9 mouse cellular contexts compared by ENCODE assay signal in the genomic region with DNA sequence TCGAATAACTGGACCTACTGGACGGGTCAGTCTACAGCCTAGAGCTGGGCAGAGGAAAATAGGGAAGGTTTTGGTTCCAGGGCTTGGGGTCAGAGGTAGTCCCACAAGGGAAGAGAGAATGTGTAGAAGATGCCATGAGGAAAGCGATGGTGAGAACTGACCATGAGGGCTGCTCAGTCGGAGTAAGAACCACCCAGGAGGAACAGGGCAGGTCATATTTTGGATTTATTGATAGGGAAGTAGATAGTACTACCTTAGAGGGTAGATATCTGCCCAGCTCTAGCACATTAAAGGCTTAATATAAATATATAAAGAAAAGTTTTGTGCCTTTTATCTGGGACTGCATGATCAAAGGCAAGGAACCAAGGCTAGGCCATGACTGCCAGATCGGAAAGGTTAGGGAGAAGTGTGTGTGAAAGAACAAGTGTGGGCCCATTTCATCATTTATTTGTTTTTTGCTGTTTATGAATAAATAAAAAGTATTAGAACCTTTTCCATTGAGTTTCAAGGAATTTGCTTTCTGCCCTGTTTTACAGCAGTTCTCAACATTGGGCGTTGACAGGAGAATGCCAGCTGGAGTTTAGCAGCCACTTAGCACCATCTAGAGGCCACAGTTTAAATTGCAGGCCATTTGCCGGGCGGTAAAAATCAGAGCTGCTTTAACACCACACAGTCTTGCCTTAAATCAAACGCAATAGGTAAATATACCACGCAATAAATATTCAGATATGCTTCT. TPM values are rescaled to one million over a fixed set of nuclear protein-coding genes. Genes with fewer than 3 reads are reported as not detected.
A peak's percentile ranks its signal among the peaks of the same experiment; 100 is the strongest.
DNase-seq lines count a peak whose midpoint lies in the region; ATAC-seq and TF ChIP-seq lines count a peak whose summit lies in the region.
"Had no signal": no experiment of that assay in that cellular context is flagged by ENCODE, and none has a peak within 500 bp of the region (broad histone marks: within the 10 kb centered on the region; RNA-seq: fewer than 3 reads in every experiment).

No protein-coding gene starts in this region.

- no peaks in the 10 kb centered on the region for H3K36me3 ChIP-seq in heart, adult 2 months (ENCODE audit: control insufficient read depth, insufficient read depth, low read length)
- no peaks in the 10 kb centered on the region for H3K36me3 ChIP-seq in heart, embryonic 10.5 days
- no peaks in the 10 kb centered on the region for H3K36me3 ChIP-seq in forebrain, embryonic 13.5 days (ENCODE audit: poor library complexity, severe bottlenecking)
- H3K36me3 ChIP-seq in midbrain, embryonic 13.5 days, result no peaks in the 10 kb centered on the region

- no peak overlapping the region for H3K9ac ChIP-seq in heart, adult 2 months (ENCODE audit: low read depth, low read length)
- no peak overlapping the region for H3K9ac ChIP-seq in forebrain, embryonic 13.5 days
- H3K9ac ChIP-seq in midbrain, embryonic 13.5 days (replicated peaks), result no peak overlapping the region

- no peak overlapping the region for H3K27ac ChIP-seq in heart, adult 2 months
- H3K27ac ChIP-seq in heart, embryonic 10.5 days, result no peak overlapping the region
- H3K27ac ChIP-seq in forebrain, embryonic 13.5 days, result no peak overlapping the region
- H3K27ac ChIP-seq in left cerebral cortex, adult 2 months, result no peak overlapping the region
- no peak overlapping the region for H3K27ac ChIP-seq in midbrain, embryonic 13.5 days
- H3K27ac ChIP-seq: macrophage had no signal

- H3K4me1 ChIP-seq in heart, adult 2 months (ENCODE audit: control insufficient read depth, insufficient read depth, low read length), result no peaks in the 10 kb centered on the region
- H3K4me1 ChIP-seq in heart, embryonic 10.5 days, result no peaks in the 10 kb centered on the region
- no peaks in the 10 kb centered on the region for H3K4me1 ChIP-seq in forebrain, embryonic 13.5 days
- H3K4me1 ChIP-seq in midbrain, embryonic 13.5 days (replicated peaks), result no peaks in the 10 kb centered on the region

- H3K4me3 ChIP-seq in heart, adult 2 months, result no peak overlapping the region
- H3K4me3 ChIP-seq in heart, embryonic 10.5 days, result no peak overlapping the region
- H3K4me3 ChIP-seq in forebrain, embryonic 13.5 days, result no peak overlapping the region
- H3K4me3 ChIP-seq in left cerebral cortex, adult 2 months, result no peak overlapping the region
- no peak overlapping the region for H3K4me3 ChIP-seq in midbrain, embryonic 13.5 days (replicated peaks)

- no peaks in the 10 kb centered on the region for H3K79me2 ChIP-seq in heart, adult 2 months (replicated peaks; ENCODE audit: control insufficient read depth, insufficient read depth, low read length)

- TF ChIP-seq CTCF in heart, adult 2 months (IDR thresholded peaks at IDR 0.05), result peak; percentile 89
- peak; percentile 90 for TF ChIP-seq CTCF in left cerebral cortex, adult 2 months (IDR thresholded peaks at IDR 0.05)

- DNase-seq in heart, adult 2 months, result peak; percentile 12 to 57
- DNase-seq in heart, embryonic 10.5 days (ENCODE audit: low spot score), result no peak
- DNase-seq in brain, embryonic 18.5 days (ENCODE audit: low read depth, low spot score), result peak; percentile 40
- DNase-seq in induced T-regulatory cell, adult 2 months (ENCODE audit: low read depth), result peak; percentile 35
- peak; percentile 53 to 68 for DNase-seq in left cerebral cortex, adult 2 months (ENCODE audit: extremely low spot score in 1 of 2, low spot score in 2 of 2)
- peak; percentile 76 for DNase-seq in testis, postnatal 10 days (ENCODE audit: low spot score)

- 50% methylated on average over 10 of the region's 10 CpGs for WGBS in heart, adult 2 months
- WGBS in heart, embryonic 10.5 days, result 49% methylated on average over 10 of the region's 10 CpGs
- 52% methylated on average over 10 of the region's 10 CpGs for WGBS in forebrain, embryonic 13.5 days
- WGBS in midbrain, embryonic 13.5 days, result 51% methylated on average over 10 of the region's 10 CpGs

- H3K27me3 ChIP-seq in heart, adult 2 months (ENCODE audit: control insufficient read depth, insufficient read depth, low read length), result no peaks in the 10 kb centered on the region
- H3K27me3 ChIP-seq in heart, embryonic 10.5 days (ENCODE audit: insufficient read depth, poor library complexity, severe bottlenecking), result no peaks in the 10 kb centered on the region
- no peaks in the 10 kb centered on the region for H3K27me3 ChIP-seq in forebrain, embryonic 13.5 days
- no peaks in the 10 kb centered on the region for H3K27me3 ChIP-seq in midbrain, embryonic 13.5 days

- intact Hi-C loops in heart, adult 2 months (cut with DNase I), result loop anchor here (1.0 kb wide), 1 partner anchor 751 kb away; no protein-coding TSS in a partner anchor
- intact Hi-C loops in left cerebral cortex, adult 2 months (cut with DNase I), result loop anchor here (1.0 kb wide), 1 partner anchor 751 kb away; no protein-coding TSS in a partner anchor

- no peak for TF ChIP-seq POLR2A in heart, adult 2 months (IDR thresholded peaks at IDR 0.05; ENCODE audit: insufficient read depth, low read depth, low read length)

- no peaks in the 10 kb centered on the region for H3K9me3 ChIP-seq in heart, embryonic 10.5 days
- no peaks in the 10 kb centered on the region for H3K9me3 ChIP-seq in forebrain, embryonic 13.5 days (replicated peaks)
- no peaks in the 10 kb centered on the region for H3K9me3 ChIP-seq in midbrain, embryonic 13.5 days

- no peak for TF ChIP-seq EP300 in heart, adult 2 months (IDR thresholded peaks at IDR 0.05; ENCODE audit: insufficient read depth, low read depth, low read length)

- H3K4me2 ChIP-seq in forebrain, embryonic 13.5 days, result no peak overlapping the region
- H3K4me2 ChIP-seq in midbrain, embryonic 13.5 days (replicated peaks), result no peak overlapping the region

- peak; percentile 83 for ATAC-seq in forebrain, embryonic 13.5 days
- ATAC-seq in midbrain, embryonic 13.5 days, result peak; percentile 84

RNA-seq across cellular contexts. Expression of a gene that starts 53.9 kb away (rescaled TPM):
- total RNA-seq in heart, adult 2 months (2021), result not detected
- not detected in 2 replicates for polyA plus RNA-seq in heart, adult 2 months (2012; rRNA removed)
- not detected in 2 replicates for polyA plus RNA-seq in heart, embryonic 10.5 days (2016; fragmentation: Nextera tagmentation; extraction: Ambion mirVana)
- polyA plus RNA-seq in forebrain, embryonic 13.5 days (2015; fragmentation: Nextera tagmentation; extraction: Ambion mirVana), result not detected in 2 replicates
- under 1 TPM in 1 of 2 experiments, not detected in 1; 0.14 TPM for total RNA-seq in left cerebral cortex, adult 2 months (2021)
- not detected in 2 replicates for polyA plus RNA-seq in midbrain, embryonic 13.5 days (2015; fragmentation: Nextera tagmentation; extraction: Ambion mirVana)
- polyA plus RNA-seq: macrophage had no signal
